Mouse (Mus musculus) cortical plate, adult 2 months (tissue): ENCODE results near the gene Malsu1. TPM values are rescaled to one million over a fixed set of nuclear protein-coding genes. Genes with fewer than 3 reads are reported as not detected.

Experiments used
- H3K27ac ChIP-seq: fragments of 200-500 bp; 2 replicates; pipeline ENCODE4 v1.5.1; 2012; ENCODE audit warnings: low read length, control low read depth, inconsistent platforms; ENCODE audit not compliant: insufficient read depth
- H3K4me1 ChIP-seq: fragments of 200-500 bp; 2 replicates; pipeline ENCODE4 v1.6.1; 2011; ENCODE audit warnings: low read length; ENCODE audit not compliant: control insufficient read depth, insufficient read depth
- H3K4me3 ChIP-seq: fragments of 200-500 bp; 2 replicates; pipeline ENCODE4 v1.5.1; 2011; ENCODE audit warnings: mild to moderate bottlenecking, low read length, control low read depth; ENCODE audit not compliant: insufficient read depth
- CTCF ChIP-seq: fragments of 200-500 bp; IDR thresholded peaks from 2 replicates; pipeline ENCODE4 v1.5.1; 2011; ENCODE audit warnings: mild to moderate bottlenecking, control low read depth, low read length; ENCODE audit not compliant: insufficient read depth; ENCODE audit errors: extremely low read depth
- POLR2A ChIP-seq: fragments of 200-500 bp; IDR thresholded peaks from 2 replicates; pipeline ENCODE4 v1.6.1; 2011; ENCODE audit warnings: mild to moderate bottlenecking, low read length, control low read depth; ENCODE audit not compliant: insufficient read depth; ENCODE audit errors: extremely low read depth
- polyA plus RNA-seq: library from polyadenylated mRNA; depleted of rRNA; stranded (reverse); fragments of >200 nt; gene quantifications from 2 replicates; pipeline ENCODE4 v1.2.3, GENCODE M21; 2012

The Malsu1 gene
- polyA plus RNA-seq, 1 experiment, result 18.9 TPM

DNA sequence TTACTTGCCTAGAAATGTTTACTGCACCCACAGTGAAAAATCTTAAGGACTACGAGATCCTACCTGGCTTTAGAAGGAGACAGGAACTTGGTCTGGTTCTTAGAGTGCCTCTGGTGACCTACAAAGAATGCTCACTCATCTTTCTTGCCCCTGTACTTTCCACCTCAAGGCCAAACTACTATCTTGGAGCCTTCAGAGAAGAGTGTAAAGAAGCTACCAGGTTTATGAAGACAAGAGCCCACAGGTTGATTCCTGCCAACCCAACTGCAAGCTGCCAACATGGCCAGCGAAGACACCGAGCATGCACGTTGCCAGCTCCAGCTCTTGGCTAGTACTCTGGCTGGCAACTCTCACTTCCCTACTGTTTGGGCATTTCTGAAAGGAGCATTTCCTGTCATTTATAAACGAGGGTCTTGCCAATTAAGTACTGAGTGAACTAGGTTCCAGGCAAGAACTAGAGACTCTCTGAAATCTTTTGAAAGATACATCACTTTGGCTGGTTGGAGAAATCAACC lies 24.1 kb downstream of the Malsu1 start:
- Histone ChIP-seq H3K4me3 (no peak overlapping the region), H3K27ac (no peak overlapping the region), H3K4me1 (peaks cover 7% of the 10 kb centered on the region)
- TF ChIP-seq CTCF (no peak), POLR2A (no peak)

DNA sequence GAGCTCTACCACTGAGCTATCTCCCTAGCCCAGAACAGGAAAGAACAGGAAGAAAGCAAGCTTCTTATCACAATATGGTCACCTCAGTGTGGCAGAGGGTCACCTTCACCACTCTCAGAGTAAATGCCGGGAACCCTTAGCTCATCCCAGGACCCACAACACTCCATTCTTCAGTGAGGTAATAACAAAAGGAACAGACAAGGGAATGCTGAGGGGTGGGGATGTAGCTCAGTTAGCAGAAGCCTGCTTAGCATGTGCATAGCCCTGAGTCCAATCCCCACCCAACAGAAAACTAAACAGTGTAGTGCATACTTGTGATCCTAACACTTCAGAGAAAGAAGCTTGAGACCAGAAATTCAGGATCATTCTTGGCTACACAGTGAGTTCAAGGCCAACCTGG lies 25.5 kb downstream of the Malsu1 start:
- H3K4me3 ChIP-seq, result no peak overlapping the region
- TF ChIP-seq POLR2A, result no peak
- TF ChIP-seq CTCF, result no peak
- no peak overlapping the region for H3K27ac ChIP-seq
- peaks cover 7% of the 10 kb centered on the region for H3K4me1 ChIP-seq

DNA sequence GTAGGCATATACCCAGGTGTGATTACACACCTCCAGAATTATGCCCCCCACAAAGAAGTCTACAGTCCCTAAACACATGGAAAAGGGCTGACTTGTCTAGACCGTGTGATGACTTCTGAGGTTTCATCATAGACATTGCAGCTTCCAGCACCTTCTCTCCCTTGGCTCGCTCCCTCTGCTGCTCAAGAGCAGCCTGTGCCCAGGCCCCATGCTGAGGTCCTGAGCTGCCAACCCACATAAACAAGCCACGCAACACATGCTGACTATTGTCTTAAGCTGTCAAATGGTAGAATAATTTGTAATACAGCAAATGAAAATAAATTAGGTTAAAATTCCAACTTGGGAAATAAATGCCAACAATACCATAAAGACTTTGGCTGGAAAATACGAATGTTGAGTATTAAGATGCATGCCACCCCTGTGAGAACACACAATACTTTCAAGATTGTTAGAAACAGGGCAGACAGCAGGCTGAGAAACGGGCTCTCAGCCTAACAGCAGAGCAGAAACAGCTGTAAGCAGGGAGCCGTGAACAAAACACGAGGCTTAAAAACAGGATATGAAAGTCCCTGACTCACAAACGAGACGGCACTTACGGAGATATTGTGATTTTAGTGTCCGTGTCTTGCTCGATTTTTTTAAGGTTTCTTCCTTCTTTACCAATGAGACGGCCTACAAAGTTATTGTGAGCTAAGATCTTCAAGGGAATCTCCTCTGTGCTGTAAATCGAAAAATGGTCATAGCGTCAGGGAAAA lies 33.3 kb downstream of the Malsu1 start:
- H3K27ac ChIP-seq, result no peak overlapping the region
- H3K4me1 ChIP-seq, result no peaks in the 10 kb centered on the region

DNA sequence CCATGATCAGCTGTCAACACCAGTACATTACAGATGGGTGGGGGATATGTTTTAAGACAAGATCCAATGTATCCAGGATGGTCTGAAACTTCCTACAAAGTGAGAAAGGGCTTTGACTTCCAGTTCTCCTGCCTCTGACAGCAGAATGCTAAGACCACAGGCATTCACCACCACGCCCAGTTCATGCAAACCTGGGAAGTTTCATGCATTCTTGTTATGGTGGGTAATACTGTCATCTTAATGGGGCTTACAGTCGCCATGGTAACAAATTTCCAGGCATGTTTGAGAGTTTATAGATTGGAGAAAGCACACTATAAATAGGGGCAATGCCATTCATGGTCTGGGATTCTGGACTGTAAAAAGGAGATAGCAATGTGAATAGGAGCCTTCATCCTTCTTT lies 35.6 kb downstream of the Malsu1 start:
- no peak for TF ChIP-seq CTCF
- no peak for TF ChIP-seq POLR2A
- Histone ChIP-seq H3K4me1 (no peaks in the 10 kb centered on the region), H3K4me3 (no peak overlapping the region), H3K27ac (no peak overlapping the region)

More for the DNA sequence above, 33.3 kb downstream of the Malsu1 start:
- H3K4me3 ChIP-seq, result no peak overlapping the region
- no peak for TF ChIP-seq CTCF

DNA sequence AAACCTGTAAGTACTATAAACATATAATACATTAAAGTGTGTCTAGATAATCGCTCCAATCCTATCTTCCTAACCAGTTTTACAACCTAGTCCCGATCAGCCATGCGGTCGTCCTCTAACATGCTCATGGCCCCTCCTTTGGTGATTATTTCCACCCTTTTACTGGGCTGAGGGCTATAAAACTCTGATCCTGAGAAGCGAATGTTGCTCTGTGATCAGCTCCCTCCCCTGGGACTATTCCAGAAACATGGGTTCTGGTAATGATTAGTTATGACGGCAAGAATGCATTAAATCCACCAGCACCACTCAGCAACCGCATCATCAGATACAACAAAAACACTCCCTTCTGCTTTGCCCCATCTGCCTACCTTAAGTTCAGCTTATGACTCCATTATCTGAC lies 40.3 kb downstream of the Malsu1 start:
- no peak overlapping the region for H3K4me3 ChIP-seq
- no peak overlapping the region for H3K27ac ChIP-seq
- no peak for TF ChIP-seq POLR2A
- H3K4me1 ChIP-seq, result no peaks in the 10 kb centered on the region

DNA sequence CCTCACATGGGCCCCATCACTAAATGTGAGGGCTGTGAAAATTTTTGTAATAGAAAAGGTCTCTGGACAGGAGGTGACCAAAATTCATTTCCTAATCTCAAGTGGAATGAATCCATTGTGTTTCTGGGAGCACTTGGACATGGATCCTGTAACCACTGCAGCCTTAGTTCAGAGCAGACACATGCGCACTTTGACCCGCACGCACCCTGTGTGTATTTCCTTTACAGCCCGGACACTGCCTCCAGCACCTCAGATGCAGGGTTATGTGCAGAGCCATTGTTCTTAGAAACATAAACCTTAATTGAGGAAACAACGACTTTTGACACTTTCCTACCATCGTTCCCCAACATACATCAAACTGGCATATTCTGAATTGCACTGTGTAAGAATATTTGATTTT lies 40.9 kb downstream of the Malsu1 start:
- Histone ChIP-seq H3K27ac (no peak overlapping the region), H3K4me3 (no peak overlapping the region), H3K4me1 (no peaks in the 10 kb centered on the region)
- TF ChIP-seq POLR2A (no peak), CTCF (no peak)

DNA sequence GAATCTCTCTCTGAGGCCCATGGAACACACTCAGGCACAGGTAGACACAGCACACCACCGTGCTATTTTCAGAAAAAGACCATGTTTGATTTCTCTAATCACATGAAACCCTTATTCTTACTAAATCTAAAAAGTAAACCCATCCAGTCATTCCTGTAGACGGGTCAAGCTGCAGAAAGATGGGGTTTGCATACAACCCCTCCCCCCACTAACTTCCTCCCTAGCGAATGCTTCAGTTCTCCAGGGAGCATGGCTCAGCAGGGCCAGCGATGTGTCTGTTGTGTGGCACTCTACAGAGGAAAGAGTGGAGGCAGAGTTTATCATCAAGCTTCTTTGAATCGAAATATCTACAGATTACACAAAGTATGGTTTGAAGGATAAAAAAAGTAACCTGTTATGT lies 42.0 kb downstream of the Malsu1 start:
- no peak overlapping the region for H3K4me3 ChIP-seq
- TF ChIP-seq POLR2A (no peak), CTCF (no peak)
- H3K27ac ChIP-seq, result no peak overlapping the region
- H3K4me1 ChIP-seq, result no peaks in the 10 kb centered on the region

DNA sequence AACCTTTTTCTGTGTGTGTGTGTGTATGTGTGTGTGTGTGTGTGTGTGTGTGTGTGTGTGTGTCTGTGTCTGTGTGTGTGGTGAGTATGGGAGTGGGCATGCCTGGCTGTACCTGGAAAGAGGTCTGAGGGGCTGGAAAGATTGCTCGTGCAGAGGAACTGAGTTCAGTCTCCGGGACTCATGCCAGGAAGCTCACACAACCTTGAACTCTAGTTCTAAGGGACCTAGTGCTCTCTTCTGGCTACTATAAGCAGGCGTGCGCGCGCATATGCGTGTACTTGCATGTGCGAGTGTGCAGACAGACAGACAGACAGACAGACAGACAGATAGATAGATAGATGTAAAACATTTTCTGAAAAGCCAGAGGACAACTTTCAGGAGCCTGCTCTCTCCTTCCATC lies 42.6 kb downstream of the Malsu1 start:
- Histone ChIP-seq H3K27ac (no peak overlapping the region), H3K4me1 (no peaks in the 10 kb centered on the region), H3K4me3 (no peak overlapping the region)
- TF ChIP-seq CTCF (no peak), POLR2A (no peak)

DNA sequence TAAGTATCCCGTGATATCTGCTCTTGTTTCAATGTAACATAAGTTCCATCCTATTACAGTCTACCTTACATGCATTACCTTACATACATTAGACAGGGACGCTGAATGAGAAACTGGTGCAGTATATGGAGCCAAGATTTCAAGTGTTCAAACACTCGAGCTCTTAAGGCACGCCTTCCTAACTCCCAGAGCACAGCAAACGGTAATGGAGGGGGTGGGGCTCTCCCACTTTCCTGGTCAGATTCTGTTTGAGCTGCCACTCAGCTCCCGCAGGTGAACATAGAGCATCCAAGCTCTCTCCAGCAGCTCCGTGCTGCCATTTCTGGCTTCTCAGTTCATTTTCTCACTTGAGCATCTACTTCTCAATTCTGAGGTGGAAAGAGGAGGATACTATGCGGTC lies 44.9 kb downstream of the Malsu1 start:
- TF ChIP-seq POLR2A, result no peak
- no peak for TF ChIP-seq CTCF
- H3K4me3 ChIP-seq, result no peak overlapping the region
- H3K4me1 ChIP-seq, result no peaks in the 10 kb centered on the region
- H3K27ac ChIP-seq, result no peak overlapping the region

DNA sequence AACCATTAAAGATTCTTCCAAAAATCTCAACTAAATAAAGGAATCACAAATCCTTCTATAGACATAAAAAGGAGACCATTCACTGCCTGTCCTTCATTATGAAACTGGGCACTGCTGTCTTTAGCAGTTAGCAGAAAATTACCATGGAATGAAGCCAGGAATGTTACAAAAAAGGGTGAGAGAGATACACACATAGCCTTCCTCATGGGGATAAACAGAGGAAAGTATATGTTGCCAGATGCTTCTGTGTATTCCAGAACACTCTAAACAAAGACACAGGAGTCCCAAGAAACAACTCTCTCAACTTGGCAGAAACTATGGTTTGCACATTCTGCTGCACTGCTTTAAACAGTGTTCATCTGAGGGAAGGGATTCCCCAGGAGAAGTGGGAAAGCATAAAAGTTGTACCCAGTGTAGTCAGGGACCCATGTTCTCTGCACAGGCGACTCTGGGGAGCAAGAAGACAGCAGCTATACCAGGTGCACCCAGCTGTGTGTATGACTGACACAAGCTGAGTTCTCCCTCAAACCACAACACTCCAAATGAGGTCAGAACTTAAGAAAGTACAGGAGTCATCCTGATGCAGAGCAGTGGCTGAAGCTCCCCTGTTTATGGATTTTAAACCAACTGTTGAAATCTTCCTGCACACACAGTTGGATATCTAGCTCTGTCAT lies 46.0 kb downstream of the Malsu1 start:
- H3K27ac ChIP-seq, result no peak overlapping the region
- H3K4me3 ChIP-seq, result no peak overlapping the region
- TF ChIP-seq POLR2A (no peak), CTCF (no peak)
- no peaks in the 10 kb centered on the region for H3K4me1 ChIP-seq
